Mouse (Mus musculus) forelimb bud, embryonic 11.5 days (tissue): ENCODE data around the gene Sfxn2.

Experiments
- DNase-seq: peaks from one replicate; pipeline ENCODE4 v3.0.0-alpha.2; 2012; ENCODE audit warnings: low read depth, low spot score

The Sfxn2 gene

DNA sequence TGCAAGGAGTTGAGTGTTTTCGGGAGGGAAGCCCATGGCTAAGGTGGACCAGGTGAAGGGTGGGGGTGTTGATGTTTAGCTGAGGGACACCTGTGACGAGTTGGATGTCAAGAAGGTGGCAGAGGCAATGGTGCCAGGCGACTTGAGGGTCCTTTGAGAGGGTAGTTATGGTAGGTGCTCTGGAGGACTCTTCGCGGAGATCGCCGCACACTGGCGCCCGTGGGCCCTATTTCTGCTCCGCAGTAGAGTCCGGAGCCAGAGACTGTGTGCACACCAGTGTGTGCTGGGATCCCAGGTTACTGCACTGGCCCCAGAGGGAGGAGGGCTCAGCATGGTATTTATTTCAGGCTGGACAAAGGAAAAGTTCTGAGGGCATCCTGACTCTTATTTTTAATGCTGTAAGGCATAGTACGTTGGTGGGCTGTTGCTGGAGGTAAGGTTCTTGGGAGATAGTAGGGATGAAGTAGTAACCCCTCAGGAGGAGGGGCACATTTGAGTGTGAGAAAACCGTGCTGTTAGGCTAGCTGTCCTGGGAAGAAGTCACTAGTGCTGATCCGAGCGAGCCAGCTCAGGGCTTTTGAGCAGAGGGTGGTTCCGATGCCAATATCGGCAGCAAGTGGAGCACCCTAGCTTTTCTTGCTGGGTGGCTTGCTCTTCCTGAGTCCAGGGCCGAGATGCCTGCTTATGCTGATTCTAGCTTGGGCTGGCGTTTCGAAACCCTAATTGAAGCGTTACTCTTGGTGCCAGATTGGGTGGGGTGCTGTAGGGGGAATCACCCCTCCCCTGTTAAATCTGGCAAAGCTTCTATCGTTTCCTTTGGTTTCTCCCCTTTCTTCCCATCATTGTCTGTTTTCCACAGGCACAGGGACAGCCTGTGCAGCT is 26.5 kb downstream of the Sfxn2 start:
- no peak for DNase-seq

DNA sequence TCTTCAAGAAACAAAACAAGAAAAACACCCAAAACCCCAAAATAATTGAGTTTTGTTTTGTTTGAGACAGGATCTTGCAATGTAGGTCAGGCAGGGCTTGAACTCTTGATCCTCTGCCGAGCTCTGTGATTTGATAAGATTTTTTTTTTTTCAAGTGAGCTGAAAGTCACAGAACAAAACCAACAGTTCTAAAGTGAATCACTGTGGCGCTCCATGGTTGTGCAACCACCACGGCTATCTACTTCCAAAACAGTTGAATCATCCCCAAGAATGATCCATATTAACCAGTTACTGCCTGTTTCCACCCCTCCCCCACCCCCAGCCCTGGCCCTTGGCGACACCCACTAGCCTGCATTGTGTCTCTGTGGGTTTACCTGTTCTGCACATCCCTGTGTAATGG is 27.2 kb downstream of the Sfxn2 start:
- DNase-seq: no peak

- no peak for DNase-seq
These were observed 28.3 kb downstream of the Sfxn2 start for GRCm38 (mm10) chr19:46601491-46601890.

- no peak for DNase-seq
These were observed 29.2 kb downstream of the Sfxn2 start for GRCm38 (mm10) chr19:46602406-46602805.

DNA sequence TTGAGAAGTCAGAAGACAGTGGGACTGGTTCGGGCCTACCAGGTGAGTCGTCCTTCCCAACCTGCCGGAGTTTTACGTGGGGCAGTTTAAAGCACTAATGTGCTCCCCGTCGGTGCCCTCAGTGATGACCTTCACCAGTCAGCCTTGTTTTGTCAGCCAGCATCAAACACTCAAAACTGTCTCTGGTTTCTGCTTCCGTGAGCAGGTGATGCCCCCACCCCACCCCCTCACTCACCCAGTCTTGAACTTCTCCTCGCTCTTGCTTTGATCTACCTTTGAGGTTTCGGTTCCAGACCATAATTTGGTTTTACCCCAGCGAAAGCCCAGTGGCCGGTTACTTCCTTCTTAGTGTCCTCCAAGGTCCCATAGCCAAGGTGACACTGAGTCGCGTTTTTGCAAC is 33.6 kb downstream of the Sfxn2 start:
- no peak for DNase-seq

- no peak for DNase-seq
These were observed 34.3 kb downstream of the Sfxn2 start for GRCm38 (mm10) chr19:46607424-46607823.

GRCm38 (mm10) chr19:46608158-46608557 is 35.0 kb downstream of the Sfxn2 start:
- no peak for DNase-seq

GRCm38 (mm10) chr19:46616378-46616777 is 43.2 kb downstream of the Sfxn2 start:
- DNase-seq: no peak

- DNase-seq: no peak
These were observed 44.2 kb downstream of the Sfxn2 start for GRCm38 (mm10) chr19:46617361-46617760.

GRCm38 (mm10) chr19:46618322-46618721 is 45.2 kb downstream of the Sfxn2 start:
- no peak for DNase-seq

DNA sequence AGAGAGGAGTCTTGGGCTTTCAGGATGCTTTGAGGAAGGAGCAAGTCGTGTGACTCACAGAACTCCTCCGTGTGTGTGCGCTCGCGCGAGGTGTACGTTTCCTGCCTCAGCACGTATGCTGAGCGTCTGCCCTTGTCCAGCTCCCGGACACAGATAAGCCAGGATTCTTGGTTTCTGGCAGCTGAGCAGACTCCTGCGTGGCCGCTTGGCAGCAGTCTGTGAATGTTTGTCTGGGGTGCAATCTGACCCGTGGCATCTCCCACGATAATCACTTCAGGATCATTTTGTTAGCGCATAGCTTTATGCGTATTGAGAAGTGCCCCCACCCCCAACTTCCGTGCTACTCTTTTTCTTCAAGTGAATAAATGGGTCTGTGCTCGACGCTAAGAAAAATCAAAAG is 45.8 kb downstream of the Sfxn2 start:
- DNase-seq: no peak

- no peak for DNase-seq
These were observed 46.4 kb downstream of the Sfxn2 start for GRCm38 (mm10) chr19:46619518-46619917.

- DNase-seq: no peak
These were observed 47.0 kb downstream of the Sfxn2 start for GRCm38 (mm10) chr19:46620016-46620808.

- DNase-seq: no peak
These were observed 48.3 kb downstream of the Sfxn2 start for GRCm38 (mm10) chr19:46621236-46622183.

GRCm38 (mm10) chr19:46622659-46623193 is 49.6 kb downstream of the Sfxn2 start:
- no peak for DNase-seq

DNA sequence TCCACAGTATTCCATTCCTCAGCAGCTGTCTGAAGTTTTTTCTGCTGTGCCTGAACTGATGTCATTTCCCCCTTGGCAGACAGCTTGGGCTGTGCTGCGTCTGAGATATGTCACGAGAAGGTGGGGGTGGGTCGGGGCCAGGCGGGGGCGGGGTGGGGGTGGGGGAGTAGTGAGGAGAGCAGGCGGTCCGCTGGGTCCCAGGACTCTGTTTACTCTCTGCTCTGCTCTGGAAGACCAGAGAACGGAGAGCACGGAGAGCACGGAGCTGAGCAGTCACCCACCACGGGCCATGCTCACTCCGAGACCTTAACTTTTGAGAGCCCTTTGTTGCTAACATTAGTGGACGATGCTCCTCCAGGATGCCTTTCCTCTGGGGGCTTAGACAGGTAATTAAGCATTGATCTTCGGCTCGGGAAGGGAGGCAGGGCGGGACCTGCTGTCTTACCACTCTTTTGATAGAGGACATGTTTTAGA is 50.1 kb downstream of the Sfxn2 start:
- DNase-seq: peak; percentile 54

DNA sequence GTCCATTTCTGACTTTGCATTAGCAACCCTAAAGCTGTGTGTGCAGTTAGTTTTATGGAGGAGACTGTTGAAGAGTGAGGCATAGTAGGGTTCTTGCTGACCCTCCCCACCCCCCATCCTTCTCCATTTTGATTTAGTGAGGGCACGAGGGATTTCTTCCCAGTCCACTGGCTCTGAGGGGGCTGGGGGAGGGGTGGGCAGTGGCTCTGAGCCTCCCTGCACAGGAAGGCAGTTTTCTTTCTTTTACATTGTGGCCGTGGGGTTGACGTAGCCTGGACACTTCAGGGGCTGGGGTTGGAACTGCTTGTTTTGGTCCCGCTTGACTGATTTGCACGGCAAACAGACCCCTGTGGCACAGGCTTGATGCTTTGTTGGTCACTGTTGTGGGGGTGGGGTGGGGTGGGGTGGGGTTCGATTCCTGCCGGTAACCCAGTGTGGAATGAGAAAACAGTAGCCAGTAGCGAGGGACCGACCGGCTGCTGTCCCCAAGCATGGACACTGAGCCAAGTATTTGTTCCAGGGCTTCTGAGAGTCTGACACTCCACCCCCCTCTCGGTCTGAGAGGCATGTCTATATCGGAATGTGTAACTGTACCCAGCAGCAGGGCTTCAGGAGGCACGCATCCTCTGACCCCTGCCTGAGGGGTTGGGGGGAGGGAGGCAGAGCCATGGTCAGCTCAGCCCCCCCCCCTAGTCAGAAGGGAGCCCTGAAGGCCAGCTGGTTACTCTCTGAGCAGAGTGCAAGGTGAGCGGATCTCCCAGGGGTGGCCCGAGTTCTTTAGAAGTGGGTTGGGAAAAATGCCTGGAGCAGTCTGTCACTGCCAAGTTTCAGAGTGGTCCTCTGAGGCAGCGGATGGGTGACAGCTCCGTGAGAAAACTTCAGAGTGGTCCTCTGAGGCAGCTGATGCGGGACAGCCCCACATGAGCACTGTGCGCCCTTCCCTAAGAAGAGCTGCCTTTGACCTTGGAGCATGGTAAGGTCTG is 50.9 kb downstream of the Sfxn2 start:
- DNase-seq: peak; percentile 43

DNA sequence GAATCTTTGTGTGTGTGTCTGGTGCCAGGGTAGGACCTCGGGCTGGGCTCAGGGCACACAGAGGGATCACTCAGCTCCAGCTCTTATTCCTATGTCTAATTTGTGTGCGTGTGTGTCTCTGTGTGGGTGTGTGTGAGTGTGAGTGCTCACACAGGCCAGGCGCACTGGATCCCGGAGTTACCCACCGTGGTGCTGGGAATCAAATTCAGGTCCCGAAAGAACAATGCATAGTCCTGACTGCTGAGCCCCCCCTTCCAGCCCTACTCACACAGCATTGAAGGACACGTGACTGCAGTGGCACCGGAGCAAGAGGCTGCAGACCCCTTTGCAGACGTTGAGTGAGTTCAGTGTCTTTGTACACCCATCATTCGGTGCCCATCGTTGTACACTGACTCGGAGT is 51.9 kb downstream of the Sfxn2 start:
- DNase-seq: no peak

GRCm38 (mm10) chr19:46625519-46625918 is 52.4 kb downstream of the Sfxn2 start:
- DNase-seq: no peak

GRCm38 (mm10) chr19:46628403-46628802 is 55.2 kb downstream of the Sfxn2 start:
- DNase-seq: no peak
